Mouse (Mus musculus) layer of hippocampus, postnatal 14 days (tissue): ENCODE measurements around the gene Mettl7b. TPM values are rescaled to one million over a fixed set of nuclear protein-coding genes. Genes with fewer than 3 reads are reported as not detected.

Source experiments
- DNase-seq, 2 experiments: peaks; one replicate each; pipeline ENCODE4 v3.0.0; 2021 to 2022; ENCODE audit warnings: low spot score in 2 of 2, mixed read lengths in 1 of 2
- total RNA-seq, 2 experiments: library from RNA; stranded (reverse); gene quantifications; 2 replicates each; pipeline ENCODE4 v1.2.3; 2021

The Mettl7b gene
- total RNA-seq, 2 experiments from 2014 or later, result not detected

- no peak for DNase-seq
These were observed 10.4 kb downstream of the Mettl7b start for GRCm38 (mm10) chr10:128950208-128950887.

- DNase-seq, result no peak
These were observed 13.3 kb downstream of the Mettl7b start for GRCm38 (mm10) chr10:128947496-128947895.

GRCm38 (mm10) chr10:128945675-128946074 is 15.1 kb downstream of the Mettl7b start:
- DNase-seq, result peak in 1 of 2 experiments; percentile 13

- no peak for DNase-seq
These were observed 20.2 kb downstream of the Mettl7b start for GRCm38 (mm10) chr10:128940475-128941061.

GRCm38 (mm10) chr10:128938974-128939373 is 21.8 kb downstream of the Mettl7b start:
- no peak for DNase-seq

- no peak for DNase-seq
These were observed 22.3 kb downstream of the Mettl7b start for GRCm38 (mm10) chr10:128938457-128938856.

- no peak for DNase-seq
These were observed 22.9 kb downstream of the Mettl7b start for GRCm38 (mm10) chr10:128937756-128938390.

- DNase-seq, result no peak
These were observed 24.9 kb downstream of the Mettl7b start for GRCm38 (mm10) chr10:128935826-128936440.

- no peak for DNase-seq
These were observed 25.6 kb downstream of the Mettl7b start for GRCm38 (mm10) chr10:128934997-128935787.

- DNase-seq, result no peak
These were observed 26.6 kb downstream of the Mettl7b start for GRCm38 (mm10) chr10:128933976-128934721.

GRCm38 (mm10) chr10:128933574-128933973 is 27.2 kb downstream of the Mettl7b start, which contains the start of gene Itga7:
Gene Itga7, plus strand, starts transcription at chr10:128933818.
- DNase-seq, result no peak

- DNase-seq, result no peak
These were observed 29.3 kb downstream of the Mettl7b start for GRCm38 (mm10) chr10:128931441-128931840.

- no peak for DNase-seq
These were observed 31.0 kb downstream of the Mettl7b start for GRCm38 (mm10) chr10:128929638-128930378.

- DNase-seq, result no peak
These were observed 32.4 kb downstream of the Mettl7b start for GRCm38 (mm10) chr10:128928356-128928755.

GRCm38 (mm10) chr10:128923935-128924334 is 36.9 kb downstream of the Mettl7b start, which contains the start of gene Bloc1s1:
Gene Bloc1s1, minus strand, starts transcription at chr10:128924035.
- DNase-seq, result no peak

- DNase-seq, result peak; percentile 94 to 96
These were observed 37.6 kb downstream of the Mettl7b start for GRCm38 (mm10) chr10:128923013-128923691.

- DNase-seq, result no peak
These were observed 38.1 kb downstream of the Mettl7b start, which contains the start of gene Rdh5 for GRCm38 (mm10) chr10:128922822-128923012. Gene Rdh5, minus strand, starts transcription at chr10:128922888.

GRCm38 (mm10) chr10:128921883-128922821 is 38.6 kb downstream of the Mettl7b start:
- DNase-seq, result no peak
